Mouse (Mus musculus) stomach, postnatal 0 days (tissue): ENCODE data around the gene Ccl1. TPM values are rescaled to one million over a fixed set of nuclear protein-coding genes. Genes with fewer than 3 reads are reported as not detected.

Source experiments
- ATAC-seq: fragments of 200-750 bp; cut with Nextera tagmentation; 2 replicates; pipeline ENCODE4 v1.8.0; 2017; ENCODE audit not compliant: low FRiP score, low TSS enrichment
- DNase-seq: peaks from one replicate; pipeline ENCODE4 v3.0.0-alpha.2; 2016; ENCODE audit warnings: low spot score
- H3K27ac ChIP-seq: fragments of 300-500 bp; sonication (generic); replicated peaks from 2 replicates; pipeline ENCODE4 v1.5.1; 2014; ENCODE audit warnings: mild to moderate bottlenecking, control low read depth
- H3K27me3 ChIP-seq: fragments of 300-500 bp; sonication (generic); 2 replicates; pipeline ENCODE4 v1.6.1; 2014; ENCODE audit warnings: low read length; ENCODE audit not compliant: control insufficient read depth, insufficient read depth
- H3K36me3 ChIP-seq: fragments of 300-500 bp; sonication (generic); 2 replicates; pipeline ENCODE4 v1.6.1; 2014; ENCODE audit warnings: low read length, mixed read lengths; ENCODE audit not compliant: control insufficient read depth, insufficient read depth
- H3K4me1 ChIP-seq: fragments of 300-500 bp; sonication (generic); replicated peaks from 2 replicates; pipeline ENCODE4 v1.6.1; 2014; ENCODE audit warnings: antibody characterized with exemption; ENCODE audit not compliant: control insufficient read depth, insufficient read depth
- H3K4me2 ChIP-seq: fragments of 300-500 bp; sonication (generic); replicated peaks from 2 replicates; pipeline ENCODE4 v1.6.1; 2014; ENCODE audit warnings: low read depth, mild to moderate bottlenecking, control low read depth, moderate library complexity
- H3K4me3 ChIP-seq: fragments of 300-500 bp; sonication (generic); 2 replicates; pipeline ENCODE4 v1.5.1; 2014; ENCODE audit warnings: low read depth, low read length, control low read depth
- H3K9ac ChIP-seq: fragments of 300-500 bp; sonication (generic); 2 replicates; pipeline ENCODE4 v1.6.1; 2014; ENCODE audit warnings: mild to moderate bottlenecking, low read length, control low read depth, mixed read lengths
- H3K9me3 ChIP-seq: fragments of 300-500 bp; sonication (generic); 2 replicates; pipeline ENCODE4 v1.6.1; 2016; ENCODE audit warnings: low read length; ENCODE audit not compliant: control insufficient read depth
- CTCF ChIP-seq: IDR thresholded peaks from 2 replicates; pipeline ENCODE4 v1.5.1; 2016; ENCODE audit warnings: antibody characterized with exemption, low read depth, mild to moderate bottlenecking, moderate library complexity
- EP300 ChIP-seq: optimal IDR thresholded peaks from 2 replicates; pipeline ENCODE3; 2016; ENCODE audit warnings: antibody characterized with exemption
- WGBS: fragments of 180-500 bp; shearing (Covaris S2); extraction: QIAGEN DNeasy Blood & Tissue Kit; methylation state at CpG from one replicate; pipeline ENCODE4 v1.1.7; 2014; 5-methylcytosine and 5-hydroxymethylcytosine counted together
- polyA plus RNA-seq: library from polyadenylated mRNA; unstranded; fragments of >200 nt; fragmentation: Nextera tagmentation; extraction: Ambion mirVana; gene quantifications from 2 replicates; pipeline ENCODE4 v1.2.1, GENCODE M21; 2015

Gene Ccl1
- polyA plus RNA-seq: not detected in 2 replicates

- Histone ChIP-seq H3K9ac (no peak within 1 kb of the TSS), H3K27ac (no peak within 1 kb of the TSS), H3K9me3 (no peaks in the 10 kb centered on the region), H3K4me2 (no peak within 1 kb of the TSS), H3K4me3 (no peak within 1 kb of the TSS), H3K36me3 (no peaks in the 10 kb centered on the region), H3K4me1 (no peaks in the 10 kb centered on the region), H3K27me3 (no peaks in the 10 kb centered on the region)
- DNase-seq: no peak
- WGBS: 56% methylated on average over 4 of the region's 4 CpGs
- TF ChIP-seq CTCF (no peak), EP300 (no peak)
- no peak for ATAC-seq
Measured at GRCm38 (mm10) chr11:82305590-82305989, at the start of gene Ccl1. TSS of gene Ccl1 (minus strand) at chr11:82305690.

GRCm38 (mm10) chr11:82351039-82351438 is 45.5 kb upstream of the Ccl1 start:
- no peaks in the 10 kb centered on the region for H3K4me1 ChIP-seq
- no peak for TF ChIP-seq CTCF
- TF ChIP-seq EP300: no peak
- no peak for ATAC-seq
- no peaks in the 10 kb centered on the region for H3K9me3 ChIP-seq
- H3K4me2 ChIP-seq: no peak overlapping the region
- WGBS: 82% methylated on average over 10 of the region's 10 CpGs
- no peak overlapping the region for H3K4me3 ChIP-seq
- H3K27me3 ChIP-seq: no peaks in the 10 kb centered on the region
- no peak for DNase-seq
- no peaks in the 10 kb centered on the region for H3K36me3 ChIP-seq
- H3K27ac ChIP-seq: no peak overlapping the region
- no peak overlapping the region for H3K9ac ChIP-seq

GRCm38 (mm10) chr11:82340900-82341299 is 35.4 kb upstream of the Ccl1 start:
- Histone ChIP-seq H3K4me3 (no peak overlapping the region), H3K27ac (no peak overlapping the region), H3K9ac (no peak overlapping the region), H3K27me3 (no peaks in the 10 kb centered on the region), H3K4me2 (no peak overlapping the region), H3K36me3 (no peaks in the 10 kb centered on the region), H3K4me1 (no peaks in the 10 kb centered on the region), H3K9me3 (no peaks in the 10 kb centered on the region)
- WGBS: 27% methylated on average over 2 of the region's 2 CpGs
- no peak for ATAC-seq
- TF ChIP-seq CTCF (no peak), EP300 (no peak)
- no peak for DNase-seq

- no peak overlapping the region for H3K27ac ChIP-seq
- no peaks in the 10 kb centered on the region for H3K27me3 ChIP-seq
- TF ChIP-seq EP300 (no peak), CTCF (no peak)
- H3K4me1 ChIP-seq: no peaks in the 10 kb centered on the region
- ATAC-seq: no peak
- no peak overlapping the region for H3K4me2 ChIP-seq
- H3K4me3 ChIP-seq: no peak overlapping the region
- no peaks in the 10 kb centered on the region for H3K9me3 ChIP-seq
- no peak overlapping the region for H3K9ac ChIP-seq
- 31% methylated on average over 6 of the region's 6 CpGs for WGBS
- DNase-seq: no peak
- H3K36me3 ChIP-seq: no peaks in the 10 kb centered on the region
Measured at GRCm38 (mm10) chr11:82340416-82340815, 34.9 kb upstream of the Ccl1 start.

- DNase-seq (no peak), ATAC-seq (no peak; the same call in 1 of the 2 replicates)
- Histone ChIP-seq H3K9me3 (no peaks in the 10 kb centered on the region), H3K27ac (no peak overlapping the region), H3K9ac (no peak overlapping the region), H3K27me3 (no peaks in the 10 kb centered on the region), H3K4me1 (no peaks in the 10 kb centered on the region), H3K4me2 (no peak overlapping the region), H3K36me3 (no peaks in the 10 kb centered on the region), H3K4me3 (no peak overlapping the region)
- TF ChIP-seq CTCF (no peak), EP300 (no peak)
- 28% methylated on average over 7 of the region's 7 CpGs for WGBS
Measured at GRCm38 (mm10) chr11:82339921-82340401, 34.5 kb upstream of the Ccl1 start.

GRCm38 (mm10) chr11:82313153-82313552 is 7.7 kb upstream of the Ccl1 start:
- ATAC-seq: no peak

More at GRCm38 (mm10) chr11:82313153-82313552, 7.7 kb upstream of the Ccl1 start:
- H3K9me3 ChIP-seq: no peaks in the 10 kb centered on the region
- H3K4me2 ChIP-seq: no peak overlapping the region
- H3K4me1 ChIP-seq: no peaks in the 10 kb centered on the region
- no peak for DNase-seq
- H3K36me3 ChIP-seq: no peaks in the 10 kb centered on the region
- H3K4me3 ChIP-seq: no peak overlapping the region
- TF ChIP-seq CTCF: no peak
- no peak for TF ChIP-seq EP300
- no peak overlapping the region for H3K27ac ChIP-seq
- WGBS: 35% methylated on average over 7 of the region's 7 CpGs
- H3K27me3 ChIP-seq: no peaks in the 10 kb centered on the region
- H3K9ac ChIP-seq: no peak overlapping the region
